Mouse (Mus musculus) G1E (cell line): ENCODE measurements around the gene Rnf10. TPM values are rescaled to one million over a fixed set of nuclear protein-coding genes. Genes with fewer than 3 reads are reported as not detected.

Source experiments
- ATAC-seq: 2 replicates; pipeline ENCODE4 v1.8.0; 2016; ENCODE audit warnings: mild to moderate bottlenecking; ENCODE audit not compliant: insufficient number of reproducible peaks, poor library complexity, low FRiP score, severe bottlenecking; ENCODE audit errors: extremely low read depth
- DNase-seq: peaks from one replicate; pipeline ENCODE4 v3.0.0; 2012; ENCODE audit warnings: low spot score
- H3K27me3 ChIP-seq: 2 replicates; pipeline ENCODE4 v1.6.1; 2012; ENCODE audit warnings: mild to moderate bottlenecking, low read length, inconsistent platforms; ENCODE audit not compliant: insufficient read depth
- H3K36me3 ChIP-seq: replicated peaks from 2 replicates; pipeline ENCODE3; 2012; ENCODE audit warnings: mild to moderate bottlenecking, inconsistent platforms
- H3K4me1 ChIP-seq: 2 replicates; pipeline ENCODE4 v1.6.1; 2012; ENCODE audit warnings: low read depth, low read length, inconsistent platforms, mixed read lengths; ENCODE audit not compliant: insufficient read depth
- H3K4me3 ChIP-seq: 2 replicates; pipeline ENCODE4 v1.5.1; 2012; ENCODE audit warnings: low read depth, mild to moderate bottlenecking, inconsistent platforms, low read length, moderate library complexity, mixed read lengths
- H3K9me3 ChIP-seq: replicated peaks from 2 replicates; pipeline ENCODE4 v1.6.1; 2012; ENCODE audit warnings: inconsistent platforms
- CTCF ChIP-seq: IDR thresholded peaks from 2 replicates; pipeline ENCODE4 v1.5.1; 2012; ENCODE audit warnings: low read depth, low read length, inconsistent platforms, mixed read lengths
- GATA1 ChIP-seq: IDR thresholded peaks from 2 replicates; pipeline ENCODE4 v1.6.1; 2012; ENCODE audit warnings: borderline replicate concordance, low read length, inconsistent platforms, mixed read lengths
- GATA2 ChIP-seq: IDR thresholded peaks from 2 replicates; pipeline ENCODE4 v1.6.1; 2012; ENCODE audit warnings: low read depth, low read length, inconsistent platforms, borderline replicate concordance
- POLR2AphosphoS5 ChIP-seq: IDR thresholded peaks from 2 replicates; pipeline ENCODE4 v1.6.1; 2012; ENCODE audit warnings: low read depth, low read length, inconsistent platforms; ENCODE audit not compliant: insufficient replicate concordance
- TAL1 ChIP-seq: conservative IDR thresholded peaks from 2 replicates; pipeline ENCODE4 v1.6.1; 2012; ENCODE audit warnings: low read depth, low read length, inconsistent platforms, mixed read lengths
- polyA plus RNA-seq: library from polyadenylated mRNA; stranded (reverse); fragments of >175 nt; gene quantifications from 2 replicates; pipeline ENCODE4 v1.2.3, GENCODE M21; 2012
- total RNA-seq, 2 experiments: library from RNA; stranded (forward) in 1 of 2; stranded (reverse) in 1 of 2; fragments of 200-1000 nt in 1 of 2; fragments of >200 nt in 1 of 2; fragmentation: Nextera tagmentation in 1 of 2; gene quantifications; 2 replicates each; pipeline ENCODE4 v1.2.3; 2014 to 2017

Rnf10 gene
- total and polyA plus RNA-seq, 3 experiments, result 56.9 to 202 (median 87.3) TPM

DNA sequence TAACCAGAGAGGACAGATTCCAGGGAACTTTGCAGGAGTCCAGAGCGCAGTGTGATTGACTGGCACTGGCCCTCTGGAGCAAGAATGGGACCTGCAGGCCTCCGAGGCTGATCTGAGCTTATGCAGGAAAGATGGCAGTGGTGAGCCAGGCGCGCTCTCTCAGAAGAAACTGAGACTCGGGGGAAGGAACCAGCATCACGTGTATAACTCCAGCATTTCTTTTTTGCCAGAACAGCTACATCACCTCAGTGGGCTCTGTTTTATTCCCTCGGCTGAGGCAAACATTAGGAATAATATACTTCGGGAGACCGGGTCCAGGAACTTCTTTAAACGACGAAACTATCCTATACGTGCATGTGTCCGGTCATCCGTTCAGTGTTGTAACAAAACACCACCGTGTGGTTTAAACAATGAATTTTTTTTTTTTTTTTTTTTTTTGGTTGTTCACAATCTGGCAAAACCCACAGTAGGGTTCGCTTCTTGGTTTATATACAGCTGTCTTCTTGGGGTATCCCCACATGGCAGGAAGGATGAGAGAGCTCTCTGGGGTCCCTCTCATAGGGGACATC lies 41.1 kb downstream of the Rnf10 start:
- TF ChIP-seq GATA2 (no peak), GATA1 (no peak), POLR2AphosphoS5 (no peak), TAL1 (no peak), CTCF (no peak)
- DNase-seq (no peak), ATAC-seq (no peak)
- Histone ChIP-seq H3K4me1 (peaks cover 20% of the 10 kb centered on the region), H3K9me3 (0 out of 2 replicates have a peak, but pooled peaks cover 3% of the 10 kb centered on the region), H3K36me3 (no peaks in the 10 kb centered on the region), H3K4me3 (no peak overlapping the region), H3K27me3 (peaks cover 41% of the 10 kb centered on the region)

DNA sequence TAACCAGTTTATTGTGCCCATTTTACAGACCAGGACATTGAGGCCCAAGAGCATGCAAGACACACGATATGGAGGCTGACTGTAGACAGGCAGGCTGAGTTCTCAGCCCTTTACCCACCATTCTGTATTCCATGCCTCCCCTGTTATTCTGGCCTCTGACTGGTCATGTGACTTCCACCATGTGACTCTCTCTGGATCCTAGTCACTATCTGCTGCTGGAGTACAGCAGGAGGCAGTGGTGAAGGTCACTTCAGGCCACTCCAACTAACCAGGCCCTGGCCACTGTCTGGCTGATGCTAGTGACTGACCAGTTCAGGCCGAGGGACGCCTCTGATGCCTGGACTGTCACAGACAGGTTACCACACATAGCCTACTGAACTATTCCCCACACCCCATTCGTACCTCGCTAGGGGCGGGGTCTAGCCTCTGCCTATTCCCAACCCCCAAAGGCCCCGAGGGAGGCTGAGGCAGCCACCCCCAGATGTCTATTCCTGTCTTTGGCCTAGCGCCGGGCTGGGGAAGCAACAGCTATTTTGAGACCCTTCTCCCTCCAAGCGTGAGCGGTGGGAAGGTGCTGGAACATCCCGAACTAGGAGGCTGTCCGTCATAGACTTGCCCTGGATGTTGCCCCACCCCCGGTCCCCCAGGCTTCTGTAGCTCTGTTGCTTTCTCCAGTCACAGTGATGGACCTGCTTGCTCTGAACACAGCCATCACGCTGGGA lies 41.7 kb downstream of the Rnf10 start:
- ATAC-seq, result no peak
- DNase-seq, result no peak
- 0 out of 2 replicates have a peak, but pooled peaks cover 3% of the 10 kb centered on the region for H3K9me3 ChIP-seq
- peaks cover 43% of the 10 kb centered on the region for H3K27me3 ChIP-seq
- H3K4me1 ChIP-seq, result peaks cover 20% of the 10 kb centered on the region
- no peak overlapping the region for H3K4me3 ChIP-seq
- TF ChIP-seq POLR2AphosphoS5 (no peak), GATA1 (no peak), CTCF (no peak), TAL1 (no peak)
- H3K36me3 ChIP-seq, result no peaks in the 10 kb centered on the region

DNA sequence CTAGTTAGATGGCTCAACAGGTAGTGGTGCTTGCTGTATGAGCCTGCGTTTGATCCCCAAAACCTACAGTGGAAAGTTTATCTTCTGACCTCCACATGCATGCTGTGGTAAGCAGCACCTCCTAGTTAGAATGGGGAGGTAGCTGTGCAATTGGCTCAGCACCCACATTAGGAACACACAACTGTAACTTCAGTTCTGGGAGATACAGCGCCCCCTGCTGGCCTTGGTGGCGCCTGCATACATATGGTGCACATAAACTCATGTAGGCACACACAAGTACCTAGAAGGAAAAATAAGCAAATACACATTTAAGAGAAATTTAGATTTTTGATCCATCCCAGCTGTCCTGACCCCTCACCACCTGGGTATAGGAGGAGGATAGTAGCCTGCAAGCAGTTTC lies 50.2 kb downstream of the Rnf10 start:
- H3K9me3 ChIP-seq, result peaks cover 13% of the 10 kb centered on the region
- no peaks in the 10 kb centered on the region; the same call in 1 of the 2 replicates for H3K4me1 ChIP-seq
- DNase-seq (no peak), ATAC-seq (no peak)
- H3K36me3 ChIP-seq, result no peaks in the 10 kb centered on the region
- no peak overlapping the region for H3K4me3 ChIP-seq
- peaks cover 35% of the 10 kb centered on the region for H3K27me3 ChIP-seq
- TF ChIP-seq POLR2AphosphoS5 (no peak), CTCF (peak; percentile 23; the same call in 1 of the 2 replicates)

DNA sequence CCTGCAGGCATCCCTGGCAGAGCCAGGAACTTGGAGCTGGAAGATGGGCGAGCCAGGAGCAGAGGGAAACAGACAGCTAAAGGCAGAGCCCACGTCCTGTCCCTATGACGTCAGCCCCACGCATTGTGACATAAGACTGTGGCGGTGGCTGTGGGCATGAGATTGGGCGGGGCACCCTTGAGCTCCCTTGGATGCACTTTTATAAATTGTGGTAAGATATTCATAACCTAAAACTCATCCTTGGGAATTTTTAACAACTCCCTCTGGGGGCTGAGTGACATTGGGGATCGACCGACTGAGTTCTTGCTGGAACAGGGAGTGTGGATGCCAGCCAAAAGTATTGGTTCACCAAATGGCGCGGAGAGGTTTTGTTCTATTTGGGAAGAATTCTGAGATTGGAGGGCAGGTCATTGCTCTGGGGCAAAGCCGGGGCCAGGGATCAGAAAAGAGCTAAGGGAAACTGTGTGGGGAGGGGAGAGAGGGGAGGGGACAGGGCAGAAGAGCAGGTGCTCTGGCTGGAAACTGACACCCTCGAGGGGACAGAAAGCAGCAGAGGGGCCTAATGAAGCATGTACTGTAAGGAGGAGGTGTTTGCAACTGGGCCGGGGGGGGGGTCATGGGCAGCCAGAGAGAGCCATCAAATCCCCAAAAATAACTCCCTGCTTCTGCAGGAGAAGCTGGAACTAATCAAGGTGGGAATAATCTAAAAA lies 51.6 kb downstream of the Rnf10 start:
- Histone ChIP-seq H3K27me3 (peaks cover 33% of the 10 kb centered on the region), H3K4me3 (no peak overlapping the region)
- ATAC-seq, result no peak

DNA sequence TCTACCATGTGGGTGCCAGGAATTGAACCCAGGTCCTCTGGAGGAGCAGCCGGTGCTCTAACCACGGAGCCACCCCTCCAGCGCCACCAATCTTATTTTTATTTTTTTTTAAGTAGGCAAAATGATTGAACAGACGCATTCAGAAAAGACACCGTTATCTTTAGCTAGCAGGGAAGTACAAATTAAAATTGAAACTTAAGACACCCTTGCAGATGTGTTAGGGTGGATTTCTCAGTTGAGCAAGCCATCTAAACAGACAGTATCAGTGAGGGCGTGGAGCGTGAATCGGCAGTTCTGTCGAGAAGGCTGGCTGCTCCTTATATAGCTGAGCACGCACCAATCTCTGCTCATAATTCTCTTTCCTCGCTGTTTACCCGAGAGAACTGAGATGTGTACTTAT lies 54.7 kb downstream of the Rnf10 start:
- H3K9me3 ChIP-seq, result peaks cover 13% of the 10 kb centered on the region
- no peak for ATAC-seq
- H3K4me1 ChIP-seq, result no peaks in the 10 kb centered on the region; the same call in 1 of the 2 replicates
- DNase-seq, result no peak
- no peak overlapping the region for H3K4me3 ChIP-seq
- TF ChIP-seq POLR2AphosphoS5 (no peak), GATA1 (no peak), CTCF (no peak), TAL1 (no peak), GATA2 (no peak)
- H3K36me3 ChIP-seq, result no peaks in the 10 kb centered on the region
- H3K27me3 ChIP-seq, result peaks cover 51% of the 10 kb centered on the region

More for the DNA sequence above, 51.6 kb downstream of the Rnf10 start:
- Histone ChIP-seq H3K36me3 (no peaks in the 10 kb centered on the region), H3K4me1 (no peaks in the 10 kb centered on the region; the same call in 1 of the 2 replicates), H3K9me3 (peaks cover 13% of the 10 kb centered on the region)
- DNase-seq, result no peak
- TF ChIP-seq TAL1 (no peak), CTCF (no peak), GATA1 (no peak)

DNA sequence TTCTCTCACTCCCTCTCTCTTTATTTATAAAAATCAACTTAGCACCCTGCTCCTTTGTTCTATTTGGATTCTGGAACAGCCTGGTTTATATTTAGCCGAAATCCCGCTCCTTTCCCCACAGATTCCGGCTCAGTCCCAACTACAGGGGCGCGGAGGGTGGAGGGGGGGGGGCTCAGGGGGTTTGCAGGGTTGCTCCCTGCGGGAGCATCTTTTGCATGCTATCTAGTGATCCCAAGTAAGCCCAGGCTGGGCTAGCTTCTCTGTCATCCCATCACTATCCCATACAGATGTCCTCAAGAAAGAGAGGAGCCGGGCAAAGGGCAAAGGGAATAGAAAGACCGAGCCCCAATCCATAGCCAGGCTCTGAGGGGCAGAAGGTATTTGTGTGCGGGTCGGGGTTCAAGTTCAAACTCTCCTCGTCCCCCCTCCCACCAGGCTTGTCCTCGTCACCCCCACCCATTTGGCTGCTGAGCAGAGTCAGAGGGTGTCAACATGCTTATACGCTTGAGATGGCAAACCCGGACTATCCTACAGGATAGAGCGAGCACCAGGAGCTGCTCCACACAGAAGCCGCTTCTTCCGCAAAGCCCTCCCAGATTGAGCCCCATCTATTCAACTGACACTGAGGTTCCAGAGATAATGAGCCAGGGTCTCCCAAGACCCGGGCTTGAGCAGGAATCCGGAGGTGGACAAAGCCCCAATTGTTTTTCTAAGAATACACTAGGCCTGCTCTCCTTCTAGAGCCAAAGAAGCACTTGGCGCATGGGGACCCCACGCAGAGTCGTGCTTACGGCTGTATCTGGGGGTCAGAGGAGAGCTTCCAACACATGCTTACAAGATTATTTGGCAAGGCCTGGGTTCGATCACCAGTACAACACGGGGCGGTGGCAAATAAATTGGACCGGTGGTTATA lies 57.2 kb downstream of the Rnf10 start:
- H3K9me3 ChIP-seq, result peaks cover 6% of the 10 kb centered on the region
- no peaks in the 10 kb centered on the region for H3K36me3 ChIP-seq
- ATAC-seq (no peak), DNase-seq (no peak)
- H3K4me3 ChIP-seq, result no peak overlapping the region
- peaks cover 42% of the 10 kb centered on the region for H3K27me3 ChIP-seq
- no peaks in the 10 kb centered on the region; the same call in 1 of the 2 replicates for H3K4me1 ChIP-seq
- TF ChIP-seq POLR2AphosphoS5, result no peak
- TF ChIP-seq GATA1, result no peak
- no peak for TF ChIP-seq GATA2
- TF ChIP-seq TAL1, result no peak
- TF ChIP-seq CTCF, result no peak
